Mouse (Mus musculus) CH12F3 (cell line): Measurements from ENCODE around the gene Pdpk1.

ENCODE experiments used
- in situ Hi-C: fragments of 300-500 bp; cut with MboI; formaldehyde crosslinking; loops from 2 replicates; pipeline ENCODE4 v1.14.3; 2020; ENCODE audit warnings: low sequenced_read_pairs

The Pdpk1 gene

DNA sequence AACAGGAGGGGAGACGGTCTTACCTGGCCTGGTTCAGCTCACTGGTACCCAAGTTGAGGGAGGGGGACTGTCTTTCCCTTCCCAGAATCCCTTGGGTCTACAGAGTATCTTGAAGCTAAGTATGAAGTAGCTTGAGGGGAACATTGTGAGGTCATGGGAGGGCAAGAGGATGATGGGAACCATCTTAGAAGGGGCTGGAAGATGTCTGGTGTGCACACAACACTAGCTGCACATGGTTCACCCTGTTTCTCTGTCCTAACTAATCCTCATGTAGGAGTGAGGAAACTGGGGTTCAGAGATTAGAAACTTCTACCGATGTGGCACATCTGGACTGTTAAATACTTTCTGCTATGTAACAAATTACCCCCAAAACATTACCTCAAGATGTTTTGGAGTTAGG, at the start of gene Pdpk1:
Gene Pdpk1 (minus strand): TSS at position 101 of the 400 bp plus-strand sequence.
- in situ Hi-C loops, result no loop called here

GRCm38 (mm10) chr17:24199741-24200140, 49.0 kb upstream of the Pdpk1 start:
- in situ Hi-C loops, result no loop called here

DNA sequence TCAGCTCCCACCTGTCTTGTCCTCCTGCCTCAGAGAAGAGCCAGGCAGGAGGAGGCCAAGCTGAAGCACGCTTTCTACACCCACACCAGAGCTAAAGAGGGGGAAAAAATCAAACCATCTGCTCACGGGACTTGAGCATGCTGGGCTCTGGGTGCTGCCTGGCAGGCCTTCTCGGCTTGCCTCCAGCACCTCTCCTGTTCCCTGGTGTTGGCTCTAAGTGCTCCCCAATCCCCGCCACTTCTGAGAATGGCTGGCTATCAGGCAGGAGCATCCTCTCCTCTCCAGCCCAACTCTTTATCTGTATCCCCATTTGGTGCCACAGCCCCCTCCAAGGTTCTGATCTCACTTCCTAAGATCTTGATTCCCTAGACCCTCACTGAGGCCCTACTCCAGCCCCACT, 48.5 kb upstream of the Pdpk1 start:
- in situ Hi-C loops, result no loop called here

GRCm38 (mm10) chr17:24197032-24197824, 46.5 kb upstream of the Pdpk1 start:
- in situ Hi-C loops, result no loop called here

DNA sequence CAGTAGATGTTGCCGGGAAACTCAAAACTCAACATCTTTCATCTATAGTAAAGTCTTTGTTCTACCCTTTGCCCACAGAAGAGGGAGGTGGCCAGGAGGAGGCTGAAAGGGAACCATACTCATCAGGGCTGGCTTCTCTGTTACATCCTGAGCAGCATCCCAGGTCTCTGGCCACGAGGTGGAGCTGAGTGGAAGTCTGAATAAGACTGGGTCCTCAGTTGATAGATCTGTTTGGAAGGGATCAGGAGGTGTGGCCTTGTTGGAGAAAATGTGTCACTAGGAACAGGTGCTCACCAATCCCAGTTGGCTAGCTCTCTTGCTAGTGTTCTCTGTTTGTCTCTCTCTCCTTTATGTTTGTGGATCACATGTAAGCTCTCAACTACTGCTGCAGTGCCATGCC, 44.6 kb upstream of the Pdpk1 start:
- in situ Hi-C loops, result no loop called here

DNA sequence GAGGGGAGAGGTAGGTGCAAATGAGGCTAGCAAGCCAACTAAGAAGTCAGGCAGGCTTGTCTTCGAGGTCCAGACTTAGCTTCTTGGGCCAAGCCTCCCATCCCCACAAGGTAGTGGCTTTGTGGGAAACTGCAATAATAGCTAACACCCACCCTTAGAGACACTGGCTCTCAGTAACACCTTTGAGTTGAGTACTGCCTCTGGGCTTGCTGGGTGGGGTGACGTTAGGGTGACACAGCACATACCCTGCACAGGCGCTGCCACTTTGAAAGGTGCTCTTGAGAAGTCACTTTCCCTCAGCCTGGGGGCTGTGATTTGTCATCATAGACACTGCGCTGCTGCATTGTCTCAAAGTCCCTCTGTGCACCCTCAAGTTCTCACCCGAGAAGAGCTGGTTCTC, 43.0 kb upstream of the Pdpk1 start:
- in situ Hi-C loops, result no loop called here

- in situ Hi-C loops, result no loop called here
Observed at GRCm38 (mm10) chr17:24193268-24193667, 42.5 kb upstream of the Pdpk1 start.

DNA sequence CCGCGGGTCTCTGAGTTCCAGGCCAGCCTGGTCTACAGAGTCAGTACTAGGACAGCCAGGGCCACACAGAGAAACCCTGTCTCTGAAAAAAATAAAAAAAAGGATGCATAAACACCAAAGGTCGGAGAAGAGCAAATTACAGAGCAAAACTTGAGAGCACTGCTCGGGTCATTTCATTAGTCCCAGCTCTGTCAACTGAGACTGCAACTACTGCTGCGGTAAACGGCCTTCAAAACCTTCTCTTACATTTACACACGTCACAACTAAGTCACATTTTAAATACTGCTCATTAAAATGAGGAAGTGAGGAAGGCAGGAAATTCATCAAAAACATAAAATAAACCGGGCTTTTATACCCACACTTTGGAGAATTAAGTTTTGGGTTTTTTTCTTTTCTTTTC, 42.1 kb upstream of the Pdpk1 start:
- in situ Hi-C loops, result no loop called here

- in situ Hi-C loops, result no loop called here
Observed at GRCm38 (mm10) chr17:24191481-24191880, 40.8 kb upstream of the Pdpk1 start.

GRCm38 (mm10) chr17:24190934-24191333, 40.2 kb upstream of the Pdpk1 start:
- in situ Hi-C loops, result no loop called here

DNA sequence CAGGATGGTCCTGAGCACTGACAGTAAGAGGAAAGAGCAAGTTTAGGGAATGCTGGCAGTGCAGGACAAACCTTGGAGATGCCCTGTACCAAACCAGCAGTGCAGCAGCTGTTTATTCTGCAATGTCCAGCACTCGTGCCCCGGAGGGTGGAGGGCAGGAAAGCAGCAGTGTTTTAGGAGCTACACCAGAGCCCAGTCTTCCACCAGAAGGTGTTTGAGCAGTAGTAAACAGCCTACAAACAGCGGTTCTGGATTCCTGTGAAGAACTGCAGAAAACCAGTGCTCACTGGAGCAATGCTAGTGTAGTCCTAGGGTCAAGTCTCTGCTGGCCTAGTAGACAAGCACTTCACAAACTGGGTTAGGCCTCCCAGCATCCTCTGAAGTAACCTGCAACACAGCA, 23.5 kb upstream of the Pdpk1 start:
- in situ Hi-C loops, result no loop called here

DNA sequence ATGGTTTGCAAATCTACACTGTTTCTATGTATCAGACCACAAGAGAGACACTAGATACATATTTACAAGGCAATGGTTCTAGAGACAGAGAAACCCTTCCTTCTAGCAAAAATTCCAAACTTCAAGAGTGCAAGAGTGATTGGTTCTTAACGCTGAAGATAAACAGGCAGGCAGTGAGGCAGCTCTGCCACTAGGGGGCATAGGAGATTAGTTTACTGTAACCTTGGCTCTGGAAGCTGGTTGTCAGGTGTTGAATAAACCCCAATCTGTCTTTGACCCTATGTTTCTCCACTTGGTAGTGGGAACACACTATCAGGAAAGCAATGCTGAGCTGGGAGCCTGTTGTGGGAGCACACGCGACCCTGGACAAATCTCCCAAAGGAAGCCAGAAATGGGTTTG, 22.7 kb upstream of the Pdpk1 start:
- in situ Hi-C loops, result no loop called here

DNA sequence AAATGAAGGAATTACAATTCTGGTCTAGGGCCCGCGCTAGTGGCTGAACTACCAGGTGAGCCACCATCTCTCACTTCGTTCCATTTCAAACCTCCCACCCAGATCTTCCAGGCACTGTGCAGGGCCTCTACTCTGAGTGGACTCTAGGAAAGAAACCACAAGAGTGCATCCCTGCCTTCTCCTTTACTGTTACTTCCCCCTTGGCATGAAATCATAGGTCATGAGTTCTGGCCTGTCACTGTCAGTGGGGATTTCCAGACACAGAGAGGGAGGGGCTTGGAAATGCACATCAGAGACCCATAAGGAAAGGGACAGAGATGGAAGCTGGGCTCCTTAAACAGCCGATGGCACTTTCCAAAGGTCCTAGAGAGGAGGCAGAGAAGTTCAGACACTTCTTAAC, 21.0 kb upstream of the Pdpk1 start:
- in situ Hi-C loops, result no loop called here

DNA sequence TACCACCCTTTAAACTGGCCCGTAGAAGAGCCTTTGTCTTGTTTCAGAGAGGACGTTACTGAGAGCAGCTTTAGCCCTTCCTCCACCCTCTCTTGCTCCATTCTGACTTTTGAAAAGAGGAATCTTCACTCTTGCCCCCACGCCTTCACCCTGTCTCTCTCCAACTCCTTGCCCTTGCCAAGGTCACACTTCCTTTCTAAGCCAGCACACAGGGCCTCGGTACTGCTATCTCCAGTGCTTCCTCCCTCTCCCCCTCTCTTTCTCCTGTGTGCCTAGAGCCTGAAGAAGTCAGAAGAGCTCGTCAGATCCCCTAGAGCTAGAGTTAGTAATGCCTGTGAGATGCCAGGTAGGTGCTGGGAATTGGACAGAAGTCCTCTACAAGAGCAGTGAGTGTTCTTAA, 20.0 kb upstream of the Pdpk1 start:
- in situ Hi-C loops, result no loop called here

- in situ Hi-C loops, result no loop called here
Observed at GRCm38 (mm10) chr17:24170125-24170524, 19.4 kb upstream of the Pdpk1 start.

GRCm38 (mm10) chr17:24169317-24170065, 18.8 kb upstream of the Pdpk1 start, which contains the start of gene Atp6v0c:
TSS of gene Atp6v0c (minus strand) at chr17:24169702.
- in situ Hi-C loops, result no loop called here

GRCm38 (mm10) chr17:24168590-24169277, 18.0 kb upstream of the Pdpk1 start:
- in situ Hi-C loops, result no loop called here

- in situ Hi-C loops, result no loop called here
Observed at GRCm38 (mm10) chr17:24167891-24168505, 17.3 kb upstream of the Pdpk1 start.

DNA sequence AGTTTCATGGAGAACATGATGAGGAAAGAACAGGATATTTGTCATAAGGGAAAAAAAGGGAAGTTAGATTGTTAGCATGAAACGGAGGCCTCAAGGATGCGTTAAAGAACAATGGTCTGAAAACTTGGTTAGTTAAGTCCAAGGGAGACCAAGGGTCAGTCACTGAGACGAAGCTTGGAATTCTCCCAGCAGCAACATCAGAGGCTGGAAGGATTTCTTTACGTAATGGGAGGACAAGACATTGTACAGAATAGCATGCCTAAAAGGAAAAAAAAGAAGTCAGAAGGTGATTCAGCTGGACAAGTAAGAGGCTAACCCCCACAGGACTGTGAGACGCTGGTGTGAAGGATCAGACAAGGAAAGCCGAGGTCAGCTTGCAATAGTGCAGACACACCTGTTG, 16.4 kb upstream of the Pdpk1 start:
- in situ Hi-C loops, result no loop called here

- in situ Hi-C loops, result no loop called here
Observed at GRCm38 (mm10) chr17:24164566-24165259, 14.0 kb upstream of the Pdpk1 start.
